Mouse (Mus musculus): ENCODE measurements around the gene Sytl1. TPM values are rescaled to one million over a fixed set of nuclear protein-coding genes. Genes with fewer than 3 reads are reported as not detected.

Gene Sytl1
- polyA plus RNA-seq, 1 experiment, result 45.2 TPM

- 90% methylated on average over 4 of the region's 4 CpGs for WGBS
- H3K27ac ChIP-seq (ENCODE audit: control insufficient read depth, insufficient read depth, low read length), result no peak overlapping the region
- no peak for DNase-seq
- no peaks in the 10 kb centered on the region for H3K27me3 ChIP-seq (ENCODE audit: control insufficient read depth, insufficient read depth, low read length)
- H3K4me1 ChIP-seq (replicated peaks; ENCODE audit: control insufficient read depth, insufficient read depth, low read length), result peaks cover 10% of the 10 kb centered on the region
- TF ChIP-seq CTCF (IDR thresholded peaks at IDR 0.05; ENCODE audit: borderline replicate concordance, control insufficient read depth, extremely low read depth, insufficient read depth, low read length, poor library complexity) (no peak), POLR2A (IDR thresholded peaks at IDR 0.05; ENCODE audit: control insufficient read depth, extremely low read depth, insufficient read depth, low read length, poor library complexity) (no peak)
- H3K4me3 ChIP-seq (ENCODE audit: control insufficient read depth, insufficient read depth, low read length), result no peak overlapping the region
- no peaks in the 10 kb centered on the region for H3K36me3 ChIP-seq (ENCODE audit: control insufficient read depth, insufficient read depth, low read length)
Measured at GRCm38 (mm10) chr4:133282656-133283055, 19.7 kb upstream of the Sytl1 start.

- Histone ChIP-seq H3K4me3 (ENCODE audit: control insufficient read depth, insufficient read depth, low read length) (no peak overlapping the region), H3K27me3 (ENCODE audit: control insufficient read depth, insufficient read depth, low read length) (no peaks in the 10 kb centered on the region), H3K36me3 (ENCODE audit: control insufficient read depth, insufficient read depth, low read length) (no peaks in the 10 kb centered on the region), H3K4me1 (replicated peaks; ENCODE audit: control insufficient read depth, insufficient read depth, low read length) (peaks cover 10% of the 10 kb centered on the region), H3K27ac (ENCODE audit: control insufficient read depth, insufficient read depth, low read length) (no peak overlapping the region)
- DNase-seq, result no peak
- TF ChIP-seq CTCF (IDR thresholded peaks at IDR 0.05; ENCODE audit: borderline replicate concordance, control insufficient read depth, extremely low read depth, insufficient read depth, low read length, poor library complexity) (no peak), POLR2A (IDR thresholded peaks at IDR 0.05; ENCODE audit: control insufficient read depth, extremely low read depth, insufficient read depth, low read length, poor library complexity) (no peak)
- 94% methylated on average over 5 of the region's 5 CpGs for WGBS
Measured at GRCm38 (mm10) chr4:133281951-133282481, 19.1 kb upstream of the Sytl1 start.

GRCm38 (mm10) chr4:133281513-133281912, 18.6 kb upstream of the Sytl1 start:
- H3K27ac ChIP-seq (ENCODE audit: control insufficient read depth, insufficient read depth, low read length), result no peak overlapping the region
- no peak overlapping the region for H3K4me3 ChIP-seq (ENCODE audit: control insufficient read depth, insufficient read depth, low read length)
- H3K36me3 ChIP-seq (ENCODE audit: control insufficient read depth, insufficient read depth, low read length), result no peaks in the 10 kb centered on the region
- H3K4me1 ChIP-seq (replicated peaks; ENCODE audit: control insufficient read depth, insufficient read depth, low read length), result peaks cover 12% of the 10 kb centered on the region
- WGBS, result 70% methylated on average over 7 of the region's 7 CpGs
- no peaks in the 10 kb centered on the region for H3K27me3 ChIP-seq (ENCODE audit: control insufficient read depth, insufficient read depth, low read length)
- DNase-seq, result no peak
- TF ChIP-seq POLR2A (IDR thresholded peaks at IDR 0.05; ENCODE audit: control insufficient read depth, extremely low read depth, insufficient read depth, low read length, poor library complexity) (no peak), CTCF (IDR thresholded peaks at IDR 0.05; ENCODE audit: borderline replicate concordance, control insufficient read depth, extremely low read depth, insufficient read depth, low read length, poor library complexity) (no peak)

GRCm38 (mm10) chr4:133278482-133278881, 15.6 kb upstream of the Sytl1 start:
- Histone ChIP-seq H3K4me3 (ENCODE audit: control insufficient read depth, insufficient read depth, low read length) (no peak overlapping the region), H3K27ac (ENCODE audit: control insufficient read depth, insufficient read depth, low read length) (no peak overlapping the region; the same call in 1 of the 2 replicates), H3K36me3 (ENCODE audit: control insufficient read depth, insufficient read depth, low read length) (no peaks in the 10 kb centered on the region), H3K27me3 (ENCODE audit: control insufficient read depth, insufficient read depth, low read length) (no peaks in the 10 kb centered on the region), H3K4me1 (replicated peaks; ENCODE audit: control insufficient read depth, insufficient read depth, low read length) (peaks cover 12% of the 10 kb centered on the region)
- TF ChIP-seq CTCF (IDR thresholded peaks at IDR 0.05; ENCODE audit: borderline replicate concordance, control insufficient read depth, extremely low read depth, insufficient read depth, low read length, poor library complexity), result no peak
- TF ChIP-seq POLR2A (IDR thresholded peaks at IDR 0.05; ENCODE audit: control insufficient read depth, extremely low read depth, insufficient read depth, low read length, poor library complexity), result no peak
- WGBS, result 75% methylated on average over 3 of the region's 3 CpGs
- no peak for DNase-seq

GRCm38 (mm10) chr4:133278067-133278466, 15.2 kb upstream of the Sytl1 start:
- H3K36me3 ChIP-seq (ENCODE audit: control insufficient read depth, insufficient read depth, low read length), result no peaks in the 10 kb centered on the region
- peak overlapping the region; percentile 82 for H3K4me3 ChIP-seq (ENCODE audit: control insufficient read depth, insufficient read depth, low read length)
- 1% methylated on average over 6 of the region's 6 CpGs for WGBS
- H3K27me3 ChIP-seq (ENCODE audit: control insufficient read depth, insufficient read depth, low read length), result no peaks in the 10 kb centered on the region
- peaks cover 12% of the 10 kb centered on the region for H3K4me1 ChIP-seq (replicated peaks; ENCODE audit: control insufficient read depth, insufficient read depth, low read length)
- no peak for DNase-seq
- peak overlapping the region; percentile 73 for H3K27ac ChIP-seq (ENCODE audit: control insufficient read depth, insufficient read depth, low read length)
- TF ChIP-seq CTCF (IDR thresholded peaks at IDR 0.05; ENCODE audit: borderline replicate concordance, control insufficient read depth, extremely low read depth, insufficient read depth, low read length, poor library complexity) (no peak), POLR2A (IDR thresholded peaks at IDR 0.05; ENCODE audit: control insufficient read depth, extremely low read depth, insufficient read depth, low read length, poor library complexity) (no peak)

GRCm38 (mm10) chr4:133277104-133278026, 14.5 kb upstream of the Sytl1 start, which contains the start of gene Tmem222:
Tmem222 (minus strand) TSS chr4:133277792.
- no peaks in the 10 kb centered on the region for H3K36me3 ChIP-seq (ENCODE audit: control insufficient read depth, insufficient read depth, low read length)
- peak; percentile 55; the same call in 1 of the 2 replicates for TF ChIP-seq CTCF (IDR thresholded peaks at IDR 0.05; ENCODE audit: borderline replicate concordance, control insufficient read depth, extremely low read depth, insufficient read depth, low read length, poor library complexity)
- TF ChIP-seq POLR2A (IDR thresholded peaks at IDR 0.05; ENCODE audit: control insufficient read depth, extremely low read depth, insufficient read depth, low read length, poor library complexity), result peak; percentile 81
- under 1% methylated on average over 73 of the region's 73 CpGs for WGBS
- peak within 1 kb of the TSS; percentile 73 for H3K27ac ChIP-seq (ENCODE audit: control insufficient read depth, insufficient read depth, low read length)
- peak within 1 kb of the TSS; percentile 82 for H3K4me3 ChIP-seq (ENCODE audit: control insufficient read depth, insufficient read depth, low read length)
- H3K4me1 ChIP-seq (replicated peaks; ENCODE audit: control insufficient read depth, insufficient read depth, low read length), result peaks cover 12% of the 10 kb centered on the region
- DNase-seq, result peak; percentile 92
- no peaks in the 10 kb centered on the region for H3K27me3 ChIP-seq (ENCODE audit: control insufficient read depth, insufficient read depth, low read length)

All from thymus, adult 2 months (tissue).